Mouse (Mus musculus): Measurements from ENCODE around the gene Gm17949.

GRCm38 (mm10) chr17:56963646-56964045 is 47.6 kb upstream of the Gm17949 start:
- TF ChIP-seq GATA1 (IDR thresholded peaks at IDR 0.05; ENCODE audit: borderline replicate concordance, low read length) (no peak), FLI1 (IDR thresholded peaks at IDR 0.05; ENCODE audit: low read length) (no peak)

All from megakaryocyte, embryonic 14.5 days (primary cell).